Mouse (Mus musculus) bone marrow, adult 2 months (tissue): ENCODE results near the gene Ildr1. TPM values are rescaled to one million over a fixed set of nuclear protein-coding genes. Genes with fewer than 3 reads are reported as not detected.

Experiments
- H3K27ac ChIP-seq: fragments of 200-500 bp; 2 replicates; pipeline ENCODE4 v1.5.1; 2012; ENCODE audit warnings: low read depth, mild to moderate bottlenecking, control low read depth, inconsistent platforms, low read length; ENCODE audit not compliant: control insufficient read depth, poor library complexity, insufficient read depth
- H3K4me1 ChIP-seq: fragments of 200-500 bp; 2 replicates; pipeline ENCODE4 v1.6.1; 2011; ENCODE audit warnings: low read length; ENCODE audit not compliant: control insufficient read depth, insufficient read depth
- H3K4me3 ChIP-seq: fragments of 200-500 bp; replicated peaks from 2 replicates; pipeline ENCODE3; 2011; ENCODE audit warnings: mild to moderate bottlenecking, low read depth, low read length, control low read depth; ENCODE audit not compliant: control insufficient read depth
- CTCF ChIP-seq: fragments of 200-500 bp; IDR thresholded peaks from 2 replicates; pipeline ENCODE4 v1.5.1; 2011; ENCODE audit warnings: low read length, control low read depth; ENCODE audit not compliant: control insufficient read depth, insufficient read depth
- POLR2A ChIP-seq: fragments of 200-500 bp; IDR thresholded peaks from 2 replicates; pipeline ENCODE4 v1.6.1; 2011; ENCODE audit warnings: low read depth, mild to moderate bottlenecking, control low read depth, low read length, borderline replicate concordance; ENCODE audit not compliant: control insufficient read depth
- WGBS: fragments of 180-500 bp; shearing (Covaris S2); methylation state at CpG from one replicate; pipeline ENCODE4 v1.1.7; 2018; 5-methylcytosine and 5-hydroxymethylcytosine counted together
- polyA plus RNA-seq: library from polyadenylated mRNA; stranded (reverse); fragments of >200 nt; gene quantifications from 2 replicates; pipeline ENCODE4 v1.2.4, GENCODE M21; 2011; ENCODE audit warnings: low replicate concordance; ENCODE audit not compliant: missing spikeins, insufficient read depth, insufficient read length

Ildr1 gene
- polyA plus RNA-seq, 1 experiment = 1.5 TPM

DNA sequence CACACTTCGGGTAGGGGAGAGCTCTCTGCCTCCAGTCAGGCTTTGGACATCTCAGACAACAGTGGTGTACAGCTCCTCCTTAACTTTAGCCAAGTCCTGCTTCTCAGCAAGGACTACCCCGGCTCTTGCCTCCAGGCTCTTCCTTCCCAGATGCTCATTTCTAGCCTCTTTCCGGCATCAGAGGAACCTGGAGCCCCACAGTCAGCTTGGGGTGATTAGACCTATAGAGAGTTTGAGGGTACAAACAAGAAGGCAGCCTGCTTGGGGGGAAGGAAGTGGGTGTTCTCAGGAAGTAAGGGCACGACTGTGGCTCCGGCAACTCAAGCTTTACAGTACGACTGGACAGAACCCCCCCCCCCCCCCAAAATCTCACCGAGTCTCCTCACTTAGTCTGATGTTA, 15.0 kb downstream of the Ildr1 start:
- 11% methylated on average over 7 of the region's 7 CpGs for WGBS
- TF ChIP-seq CTCF (no peak), POLR2A (no peak)
- Histone ChIP-seq H3K27ac (no peak overlapping the region; the same call in 1 of the 2 replicates), H3K4me3 (no peak overlapping the region), H3K4me1 (no peaks in the 10 kb centered on the region; the same call in 1 of the 2 replicates)

DNA sequence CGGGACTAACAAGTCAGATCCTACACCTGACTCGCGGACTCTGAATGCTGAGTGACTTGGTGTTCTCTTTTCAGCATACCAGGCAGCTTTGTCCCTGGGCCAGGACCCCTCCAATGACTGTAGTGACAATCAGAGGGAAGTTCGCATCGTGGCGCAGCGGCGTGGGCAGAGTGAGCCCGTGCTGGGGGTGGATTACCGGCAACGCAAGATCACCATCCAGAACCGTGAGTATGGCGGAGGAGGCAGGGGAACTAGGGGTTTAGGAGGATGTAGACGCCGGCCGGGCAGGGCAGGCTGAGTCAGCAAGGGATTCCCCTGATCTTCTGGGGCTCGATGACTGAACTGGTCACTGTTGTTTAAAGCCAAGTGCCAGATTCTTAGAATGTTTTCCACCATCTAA, 15.6 kb downstream of the Ildr1 start:
- Histone ChIP-seq H3K27ac (peak overlapping the region; percentile 48), H3K4me1 (no peaks in the 10 kb centered on the region; the same call in 1 of the 2 replicates), H3K4me3 (peak overlapping the region; percentile 37)
- 22% methylated on average over 17 of the region's 17 CpGs for WGBS
- TF ChIP-seq POLR2A (no peak), CTCF (no peak)

GRCm38 (mm10) chr16:36710794-36711193, 17.0 kb downstream of the Ildr1 start:
- no peaks in the 10 kb centered on the region; the same call in 1 of the 2 replicates for H3K4me1 ChIP-seq
- WGBS = 86% methylated on average over 2 of the region's 2 CpGs
- TF ChIP-seq POLR2A (no peak), CTCF (peak; percentile 46)
- no peak overlapping the region for H3K4me3 ChIP-seq
- H3K27ac ChIP-seq = no peak overlapping the region

DNA sequence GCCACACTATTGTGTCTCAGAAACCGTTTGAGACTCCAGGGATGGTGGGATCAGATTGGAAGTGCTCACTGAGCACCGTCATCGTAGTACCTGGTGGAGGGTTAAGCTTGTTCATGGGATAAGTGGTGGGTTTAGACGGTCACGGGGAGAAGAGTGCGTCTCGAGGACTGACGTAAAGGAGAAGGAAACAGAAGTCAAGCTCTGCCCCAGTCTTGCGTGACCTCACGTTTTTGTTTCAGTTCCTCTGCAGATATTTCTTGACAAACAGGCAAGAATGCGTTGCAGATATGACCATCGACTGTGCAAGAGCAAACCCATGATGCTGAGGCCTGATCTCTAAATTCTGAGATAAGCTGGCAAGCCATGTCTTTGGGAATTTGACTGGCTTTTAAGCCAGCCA, 18.0 kb downstream of the Ildr1 start:
- H3K4me1 ChIP-seq = no peaks in the 10 kb centered on the region; the same call in 1 of the 2 replicates
- H3K4me3 ChIP-seq = no peak overlapping the region
- TF ChIP-seq CTCF (no peak), POLR2A (no peak)
- 18% methylated on average over 12 of the region's 12 CpGs for WGBS
- H3K27ac ChIP-seq = no peak overlapping the region

DNA sequence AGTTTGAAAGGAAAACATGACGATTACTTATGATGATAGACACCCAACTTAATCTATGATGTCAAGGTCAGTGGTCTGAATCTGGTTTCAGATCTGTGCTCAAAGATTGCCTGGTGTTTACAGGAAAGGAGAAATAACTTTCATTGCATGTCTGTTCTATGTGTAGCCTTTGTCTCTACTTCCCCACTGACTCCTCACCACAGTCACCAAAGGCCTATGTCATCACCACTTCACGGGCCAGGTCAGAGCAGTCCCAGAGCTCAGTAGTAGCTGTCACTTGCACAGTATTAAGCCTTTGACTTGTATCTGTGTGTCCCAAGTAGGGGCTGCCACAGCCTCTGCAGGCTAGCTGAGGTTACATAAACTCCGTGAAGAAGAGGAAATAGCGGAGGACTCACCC, 23.7 kb downstream of the Ildr1 start:
- no peaks in the 10 kb centered on the region; the same call in 1 of the 2 replicates for H3K4me1 ChIP-seq
- TF ChIP-seq CTCF (no peak), POLR2A (no peak)
- 25% methylated on average over 4 of the region's 4 CpGs for WGBS
- H3K4me3 ChIP-seq = no peak overlapping the region
- no peak overlapping the region for H3K27ac ChIP-seq

DNA sequence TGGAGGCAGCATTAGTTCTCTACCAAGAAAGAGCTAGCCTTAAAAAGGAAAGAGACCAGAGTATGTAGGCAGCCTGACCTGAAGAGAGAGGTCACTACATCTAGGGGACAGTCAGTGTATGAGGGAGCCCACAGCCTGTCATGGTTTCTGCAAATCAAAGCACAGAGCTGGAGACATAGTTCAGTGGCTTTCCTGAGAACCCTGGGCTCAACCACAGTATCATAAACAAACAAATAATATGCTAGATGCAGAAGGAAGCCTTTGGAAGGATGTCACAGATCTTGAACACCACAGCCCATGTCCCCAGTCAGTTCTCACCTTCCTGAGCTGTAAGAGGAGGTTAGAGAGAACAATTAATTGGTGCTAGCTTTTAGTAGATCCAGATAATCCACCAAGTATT, 24.9 kb downstream of the Ildr1 start:
- Histone ChIP-seq H3K4me1 (no peaks in the 10 kb centered on the region; the same call in 1 of the 2 replicates), H3K4me3 (no peak overlapping the region), H3K27ac (no peak overlapping the region)
- TF ChIP-seq POLR2A (no peak), CTCF (no peak)

DNA sequence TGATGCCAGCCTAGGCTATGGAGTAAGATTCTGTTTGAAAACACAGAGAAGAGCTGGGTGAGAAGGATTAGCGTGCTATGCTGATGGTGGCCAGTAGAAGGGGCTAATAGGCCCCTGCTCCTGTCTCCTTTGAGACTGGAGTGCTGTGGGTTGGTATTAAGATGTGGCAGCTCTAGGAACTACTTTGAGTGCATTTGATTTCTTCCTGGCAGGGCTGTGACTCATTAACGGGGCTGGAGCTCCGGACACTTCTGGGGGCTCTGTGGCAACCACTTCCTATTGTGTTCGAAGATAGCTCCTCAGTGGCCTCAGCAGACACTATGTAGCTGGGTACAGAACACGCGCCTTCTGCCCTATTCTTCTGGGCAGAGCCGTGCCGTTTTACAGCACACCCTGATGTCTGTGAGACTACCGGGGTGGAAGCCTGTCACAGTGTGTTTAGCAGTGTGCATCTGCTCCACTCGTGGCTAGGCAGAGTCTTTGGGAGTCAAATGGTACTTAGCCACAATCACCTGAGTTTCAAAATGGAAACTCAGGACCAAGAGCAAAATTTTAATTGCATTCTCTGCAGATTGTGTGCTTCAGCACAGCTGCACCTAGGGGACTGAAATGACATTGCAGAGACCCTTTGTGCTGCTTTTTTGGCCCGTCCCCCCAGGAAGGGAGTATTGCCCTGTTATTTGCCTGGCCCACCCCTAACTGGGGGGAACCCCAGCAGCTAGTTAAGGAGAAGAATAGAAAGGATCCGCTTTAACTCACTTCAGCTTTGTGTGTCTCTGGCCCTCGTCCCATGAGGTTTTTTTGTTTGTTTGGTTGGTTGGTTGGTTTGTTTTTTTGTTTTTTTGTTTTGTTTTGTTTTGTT, 26.6 kb downstream of the Ildr1 start:
- Histone ChIP-seq H3K27ac (no peak overlapping the region), H3K4me1 (no peaks in the 10 kb centered on the region; the same call in 1 of the 2 replicates), H3K4me3 (no peak overlapping the region)
- TF ChIP-seq POLR2A = no peak
- TF ChIP-seq CTCF = 0 out of 2 replicates have a peak, but pooled peaks have one; percentile 23
- 16% methylated on average over 13 of the region's 13 CpGs for WGBS

- Histone ChIP-seq H3K4me1 (no peaks in the 10 kb centered on the region), H3K27ac (no peak overlapping the region), H3K4me3 (no peak overlapping the region)
- WGBS = 50% methylated on average over 4 of the region's 4 CpGs
- TF ChIP-seq POLR2A (no peak), CTCF (no peak)
Observed at GRCm38 (mm10) chr16:36722739-36723138, 29.0 kb downstream of the Ildr1 start.
